Mouse (Mus musculus): ENCODE data around the gene Pde5a. TPM values are rescaled to one million over a fixed set of nuclear protein-coding genes. Genes with fewer than 3 reads are reported as not detected.

Pde5a gene
- polyA plus RNA-seq, 1 experiment from 2014 or later, result 3.3 TPM

GRCm38 (mm10) chr3:122871596-122871995, 142.8 kb downstream of the Pde5a start:
- Histone ChIP-seq H3K27me3 (no peaks in the 10 kb centered on the region), H3K4me2 (replicated peaks) (no peak overlapping the region), H3K4me3 (no peak overlapping the region), H3K4me1 (no peaks in the 10 kb centered on the region), H3K27ac (no peak overlapping the region), H3K9ac (no peak overlapping the region), H3K36me3 (no peaks in the 10 kb centered on the region), H3K9me3 (no peaks in the 10 kb centered on the region)
- 88% methylated on average over 1 of the region's 1 CpGs for WGBS
- no peak for ATAC-seq (ENCODE audit: low FRiP score, low read depth)

- Histone ChIP-seq H3K9me3 (no peaks in the 10 kb centered on the region), H3K27me3 (no peaks in the 10 kb centered on the region), H3K4me1 (no peaks in the 10 kb centered on the region), H3K9ac (no peak overlapping the region), H3K4me3 (no peak overlapping the region), H3K36me3 (no peaks in the 10 kb centered on the region), H3K27ac (no peak overlapping the region), H3K4me2 (replicated peaks) (no peak overlapping the region)
- 85% methylated on average over 2 of the region's 2 CpGs for WGBS
- ATAC-seq (ENCODE audit: low FRiP score, low read depth), result no peak
These were observed 148.1 kb downstream of the Pde5a start for GRCm38 (mm10) chr3:122876870-122877269.

GRCm38 (mm10) chr3:122877543-122877942, 148.8 kb downstream of the Pde5a start:
- no peak for ATAC-seq (ENCODE audit: low FRiP score, low read depth)
- Histone ChIP-seq H3K36me3 (no peaks in the 10 kb centered on the region), H3K27ac (no peak overlapping the region), H3K27me3 (no peaks in the 10 kb centered on the region), H3K9ac (no peak overlapping the region), H3K9me3 (no peaks in the 10 kb centered on the region), H3K4me3 (no peak overlapping the region), H3K4me1 (no peaks in the 10 kb centered on the region), H3K4me2 (replicated peaks) (no peak overlapping the region)
- WGBS, result 88% methylated on average over 3 of the region's 3 CpGs

GRCm38 (mm10) chr3:122878705-122879315, 150.1 kb downstream of the Pde5a start:
- Histone ChIP-seq H3K36me3 (no peaks in the 10 kb centered on the region), H3K9me3 (no peaks in the 10 kb centered on the region), H3K27me3 (no peaks in the 10 kb centered on the region), H3K4me3 (no peak overlapping the region), H3K4me2 (replicated peaks) (no peak overlapping the region), H3K4me1 (no peaks in the 10 kb centered on the region), H3K9ac (no peak overlapping the region), H3K27ac (no peak overlapping the region)
- 83% methylated on average over 8 of the region's 8 CpGs for WGBS
- ATAC-seq (ENCODE audit: low FRiP score, low read depth), result no peak

GRCm38 (mm10) chr3:122887505-122888301, 159.0 kb downstream of the Pde5a start:
- Histone ChIP-seq H3K4me2 (replicated peaks) (no peak overlapping the region), H3K9ac (no peak overlapping the region), H3K27ac (no peak overlapping the region), H3K4me3 (no peak overlapping the region), H3K4me1 (no peaks in the 10 kb centered on the region), H3K9me3 (no peaks in the 10 kb centered on the region), H3K36me3 (no peaks in the 10 kb centered on the region), H3K27me3 (no peaks in the 10 kb centered on the region)
- ATAC-seq (ENCODE audit: low FRiP score, low read depth), result no peak
- WGBS, result 67% methylated on average over 4 of the region's 4 CpGs

- Histone ChIP-seq H3K4me3 (no peak overlapping the region), H3K4me1 (no peaks in the 10 kb centered on the region), H3K27me3 (no peaks in the 10 kb centered on the region), H3K27ac (no peak overlapping the region), H3K9me3 (no peaks in the 10 kb centered on the region), H3K9ac (no peak overlapping the region), H3K4me2 (replicated peaks) (no peak overlapping the region), H3K36me3 (no peaks in the 10 kb centered on the region)
- ATAC-seq (ENCODE audit: low FRiP score, low read depth), result no peak
- WGBS, result 86% methylated on average over 5 of the region's 5 CpGs
These were observed 159.6 kb downstream of the Pde5a start for GRCm38 (mm10) chr3:122888371-122888819.

- H3K4me3 ChIP-seq, result no peak within 1 kb of the TSS
- H3K9ac ChIP-seq, result no peak within 1 kb of the TSS
- no peak for ATAC-seq (ENCODE audit: low FRiP score, low read depth)
- WGBS, result 93% methylated on average over 3 of the region's 3 CpGs
- no peaks in the 10 kb centered on the region for H3K36me3 ChIP-seq
- H3K27me3 ChIP-seq, result no peaks in the 10 kb centered on the region
- no peaks in the 10 kb centered on the region for H3K9me3 ChIP-seq
- no peaks in the 10 kb centered on the region for H3K4me1 ChIP-seq
- no peak within 1 kb of the TSS for H3K27ac ChIP-seq
- no peak within 1 kb of the TSS for H3K4me2 ChIP-seq (replicated peaks)
These were observed 166.0 kb downstream of the Pde5a start, which contains the start of gene Fabp2 for GRCm38 (mm10) chr3:122894772-122895171. Gene Fabp2 (plus strand): TSS chr3:122895072.

- H3K4me2 ChIP-seq (replicated peaks), result no peak overlapping the region
- WGBS, result 84% methylated on average over 11 of the region's 11 CpGs
- no peaks in the 10 kb centered on the region for H3K27me3 ChIP-seq
- no peaks in the 10 kb centered on the region for H3K4me1 ChIP-seq
- no peak overlapping the region for H3K27ac ChIP-seq
- no peak for ATAC-seq (ENCODE audit: low FRiP score, low read depth)
- H3K36me3 ChIP-seq, result no peaks in the 10 kb centered on the region
- H3K9me3 ChIP-seq, result no peaks in the 10 kb centered on the region
- no peak overlapping the region for H3K4me3 ChIP-seq
- no peak overlapping the region for H3K9ac ChIP-seq
These were observed 166.5 kb downstream of the Pde5a start for GRCm38 (mm10) chr3:122895189-122895731.

GRCm38 (mm10) chr3:122898254-122898653, 169.5 kb downstream of the Pde5a start:
- 58% methylated on average over 6 of the region's 6 CpGs for WGBS
- H3K27ac ChIP-seq, result no peak overlapping the region
- H3K27me3 ChIP-seq, result no peaks in the 10 kb centered on the region
- H3K4me1 ChIP-seq, result no peaks in the 10 kb centered on the region
- no peak overlapping the region for H3K4me2 ChIP-seq (replicated peaks)
- no peaks in the 10 kb centered on the region for H3K36me3 ChIP-seq
- ATAC-seq (ENCODE audit: low FRiP score, low read depth), result no peak
- no peak overlapping the region for H3K4me3 ChIP-seq
- H3K9me3 ChIP-seq, result no peaks in the 10 kb centered on the region
- no peak overlapping the region for H3K9ac ChIP-seq

GRCm38 (mm10) chr3:122903746-122904433, 175.1 kb downstream of the Pde5a start:
- Histone ChIP-seq H3K4me2 (replicated peaks) (no peak overlapping the region), H3K9ac (no peak overlapping the region), H3K9me3 (no peaks in the 10 kb centered on the region), H3K27ac (no peak overlapping the region), H3K4me1 (no peaks in the 10 kb centered on the region), H3K4me3 (no peak overlapping the region), H3K36me3 (no peaks in the 10 kb centered on the region), H3K27me3 (no peaks in the 10 kb centered on the region)
- WGBS, result 43% methylated on average over 12 of the region's 12 CpGs
- peak; percentile 48; the same call in 1 of the 2 replicates for ATAC-seq (ENCODE audit: low FRiP score, low read depth)

GRCm38 (mm10) chr3:122907841-122908240, 179.1 kb downstream of the Pde5a start:
- no peak overlapping the region for H3K9ac ChIP-seq
- no peak overlapping the region for H3K4me2 ChIP-seq (replicated peaks)
- ATAC-seq (ENCODE audit: low FRiP score, low read depth), result no peak
- no peak overlapping the region for H3K4me3 ChIP-seq
- H3K27ac ChIP-seq, result no peak overlapping the region
- H3K9me3 ChIP-seq, result no peaks in the 10 kb centered on the region
- H3K27me3 ChIP-seq, result no peaks in the 10 kb centered on the region
- no peaks in the 10 kb centered on the region for H3K36me3 ChIP-seq
- no peaks in the 10 kb centered on the region for H3K4me1 ChIP-seq
- WGBS, result 88% methylated on average over 2 of the region's 2 CpGs
